Mouse (Mus musculus) kidney, embryonic 16.5 days (tissue): ENCODE data around the gene Clstn2. TPM values are rescaled to one million over a fixed set of nuclear protein-coding genes. Genes with fewer than 3 reads are reported as not detected.

Experiments used
- ATAC-seq: fragments of 200-750 bp; cut with Nextera tagmentation; 2 replicates; pipeline ENCODE4 v1.8.0; 2017; ENCODE audit warnings: moderate TSS enrichment; ENCODE audit not compliant: low FRiP score, low TSS enrichment
- H3K27ac ChIP-seq: fragments of 300-500 bp; sonication (generic); 2 replicates; pipeline ENCODE4 v1.5.1; 2014; ENCODE audit warnings: low read length
- H3K27me3 ChIP-seq: fragments of 300-500 bp; sonication (generic); 2 replicates; pipeline ENCODE4 v1.6.1; 2014; ENCODE audit warnings: low read length, control low read depth, mixed read lengths; ENCODE audit not compliant: insufficient read depth
- H3K36me3 ChIP-seq: fragments of 300-500 bp; sonication (generic); 2 replicates; pipeline ENCODE4 v1.6.1; 2014; ENCODE audit warnings: low read length, control low read depth, mixed read lengths; ENCODE audit not compliant: insufficient read depth
- H3K4me1 ChIP-seq: fragments of 300-500 bp; sonication (generic); 2 replicates; pipeline ENCODE4 v1.6.1; 2014; ENCODE audit warnings: low read length, control low read depth, mixed read lengths; ENCODE audit not compliant: insufficient read depth
- H3K4me2 ChIP-seq: fragments of 300-500 bp; sonication (generic); replicated peaks from 2 replicates; pipeline ENCODE4 v1.6.1; 2014; ENCODE audit warnings: low read depth, low read length
- H3K4me3 ChIP-seq: fragments of 300-500 bp; sonication (generic); 2 replicates; pipeline ENCODE4 v1.5.1; 2014; ENCODE audit warnings: mild to moderate bottlenecking, low read length
- H3K9ac ChIP-seq: fragments of 300-500 bp; sonication (generic); replicated peaks from 2 replicates; pipeline ENCODE4 v1.6.1; 2014; ENCODE audit warnings: low read length
- H3K9me3 ChIP-seq: fragments of 300-500 bp; sonication (generic); 2 replicates; pipeline ENCODE4 v1.6.1; 2016; ENCODE audit warnings: low read length, control low read depth
- WGBS: fragments of 180-500 bp; shearing (Covaris S2); extraction: QIAGEN DNeasy Blood & Tissue Kit; methylation state at CpG from one replicate; pipeline ENCODE4 v1.1.7; 2014; 5-methylcytosine and 5-hydroxymethylcytosine counted together
- polyA plus RNA-seq: library from polyadenylated mRNA; unstranded; fragments of >200 nt; fragmentation: Nextera tagmentation; extraction: Ambion mirVana; gene quantifications from 2 replicates; pipeline ENCODE4 v1.2.1, GENCODE M21; 2015

Gene Clstn2
- polyA plus RNA-seq, 1 experiment from 2014 or later, result 1.5 TPM

GRCm38 (mm10) chr9:97763048-97763447, 269.9 kb downstream of the Clstn2 start:
- no peak overlapping the region for H3K4me2 ChIP-seq
- H3K4me3 ChIP-seq, result no peak overlapping the region
- H3K27ac ChIP-seq, result no peak overlapping the region
- ATAC-seq, result no peak
- WGBS, result 62% methylated on average over 4 of the region's 4 CpGs
- no peaks in the 10 kb centered on the region for H3K4me1 ChIP-seq
- H3K9ac ChIP-seq, result no peak overlapping the region
- H3K27me3 ChIP-seq, result no peaks in the 10 kb centered on the region
- no peaks in the 10 kb centered on the region for H3K9me3 ChIP-seq
- no peaks in the 10 kb centered on the region for H3K36me3 ChIP-seq

GRCm38 (mm10) chr9:97755599-97756270, 277.2 kb downstream of the Clstn2 start:
- Histone ChIP-seq H3K36me3 (no peaks in the 10 kb centered on the region), H3K9me3 (no peaks in the 10 kb centered on the region), H3K9ac (no peak overlapping the region), H3K4me1 (peaks cover 12% of the 10 kb centered on the region; the same call in 1 of the 2 replicates), H3K4me2 (no peak overlapping the region), H3K4me3 (no peak overlapping the region), H3K27me3 (no peaks in the 10 kb centered on the region), H3K27ac (no peak overlapping the region)
- ATAC-seq, result peak; percentile 71
- WGBS, result 28% methylated on average over 6 of the region's 7 CpGs

- WGBS, result 43% methylated on average over 2 of the region's 2 CpGs
Measured at GRCm38 (mm10) chr9:97753715-97754114, 279.3 kb downstream of the Clstn2 start.

GRCm38 (mm10) chr9:97746574-97746973, 286.4 kb downstream of the Clstn2 start:
- H3K27ac ChIP-seq, result no peak overlapping the region
- H3K4me1 ChIP-seq, result no peaks in the 10 kb centered on the region
- H3K27me3 ChIP-seq, result no peaks in the 10 kb centered on the region
- H3K4me2 ChIP-seq, result no peak overlapping the region
- H3K9ac ChIP-seq, result no peak overlapping the region
- no peaks in the 10 kb centered on the region for H3K9me3 ChIP-seq
- WGBS, result 77% methylated on average over 2 of the region's 2 CpGs
- no peaks in the 10 kb centered on the region for H3K36me3 ChIP-seq
- ATAC-seq, result no peak
- H3K4me3 ChIP-seq, result no peak overlapping the region

More at GRCm38 (mm10) chr9:97753715-97754114, 279.3 kb downstream of the Clstn2 start:
- no peak for ATAC-seq
- Histone ChIP-seq H3K27ac (no peak overlapping the region), H3K4me2 (no peak overlapping the region), H3K9ac (no peak overlapping the region), H3K36me3 (no peaks in the 10 kb centered on the region), H3K27me3 (no peaks in the 10 kb centered on the region), H3K4me3 (no peak overlapping the region), H3K9me3 (no peaks in the 10 kb centered on the region), H3K4me1 (peaks cover 12% of the 10 kb centered on the region; the same call in 1 of the 2 replicates)

- no peaks in the 10 kb centered on the region for H3K36me3 ChIP-seq
- no peak overlapping the region for H3K27ac ChIP-seq
- H3K27me3 ChIP-seq, result no peaks in the 10 kb centered on the region
- no peak for ATAC-seq
- no peak overlapping the region for H3K4me2 ChIP-seq
- WGBS, result 85% methylated on average over 3 of the region's 3 CpGs
- no peaks in the 10 kb centered on the region for H3K4me1 ChIP-seq
- no peak overlapping the region for H3K4me3 ChIP-seq
- no peaks in the 10 kb centered on the region for H3K9me3 ChIP-seq
- H3K9ac ChIP-seq, result no peak overlapping the region
Measured at GRCm38 (mm10) chr9:97727715-97728486, 305.1 kb downstream of the Clstn2 start.

GRCm38 (mm10) chr9:97717728-97718127, 315.3 kb downstream of the Clstn2 start:
- ATAC-seq, result no peak
- Histone ChIP-seq H3K4me2 (no peak overlapping the region), H3K4me1 (no peaks in the 10 kb centered on the region), H3K27ac (no peak overlapping the region), H3K9ac (no peak overlapping the region), H3K36me3 (no peaks in the 10 kb centered on the region), H3K27me3 (no peaks in the 10 kb centered on the region), H3K9me3 (no peaks in the 10 kb centered on the region), H3K4me3 (no peak overlapping the region)

GRCm38 (mm10) chr9:97717005-97717404, 316.0 kb downstream of the Clstn2 start:
- Histone ChIP-seq H3K36me3 (no peaks in the 10 kb centered on the region), H3K27me3 (no peaks in the 10 kb centered on the region), H3K27ac (no peak overlapping the region), H3K4me3 (no peak overlapping the region), H3K4me2 (no peak overlapping the region), H3K9me3 (no peaks in the 10 kb centered on the region), H3K4me1 (no peaks in the 10 kb centered on the region), H3K9ac (no peak overlapping the region)
- 79% methylated on average over 7 of the region's 7 CpGs for WGBS
- no peak for ATAC-seq

GRCm38 (mm10) chr9:97712888-97713287, 320.1 kb downstream of the Clstn2 start:
- no peaks in the 10 kb centered on the region for H3K27me3 ChIP-seq
- no peak overlapping the region for H3K4me3 ChIP-seq
- ATAC-seq, result no peak
- no peak overlapping the region for H3K27ac ChIP-seq
- no peaks in the 10 kb centered on the region for H3K36me3 ChIP-seq
- WGBS, result 96% methylated on average over 3 of the region's 3 CpGs
- no peaks in the 10 kb centered on the region for H3K4me1 ChIP-seq
- H3K4me2 ChIP-seq, result no peak overlapping the region
- no peaks in the 10 kb centered on the region for H3K9me3 ChIP-seq
- H3K9ac ChIP-seq, result no peak overlapping the region

- ATAC-seq, result no peak
- Histone ChIP-seq H3K9me3 (no peaks in the 10 kb centered on the region), H3K4me3 (no peak overlapping the region), H3K9ac (no peak overlapping the region), H3K4me1 (no peaks in the 10 kb centered on the region), H3K27ac (no peak overlapping the region), H3K36me3 (no peaks in the 10 kb centered on the region), H3K4me2 (no peak overlapping the region), H3K27me3 (no peaks in the 10 kb centered on the region)
- WGBS, result 83% methylated on average over 4 of the region's 4 CpGs
Measured at GRCm38 (mm10) chr9:97703901-97704503, 329.0 kb downstream of the Clstn2 start.

GRCm38 (mm10) chr9:97702989-97703388, 330.0 kb downstream of the Clstn2 start:
- Histone ChIP-seq H3K36me3 (no peaks in the 10 kb centered on the region), H3K9ac (no peak overlapping the region), H3K27me3 (no peaks in the 10 kb centered on the region), H3K27ac (no peak overlapping the region), H3K4me3 (no peak overlapping the region), H3K9me3 (no peaks in the 10 kb centered on the region), H3K4me1 (no peaks in the 10 kb centered on the region), H3K4me2 (no peak overlapping the region)
- 78% methylated on average over 2 of the region's 2 CpGs for WGBS
- ATAC-seq, result no peak
